Mouse (Mus musculus): ENCODE results near the gene Eif4b. TPM values are rescaled to one million over a fixed set of nuclear protein-coding genes. Genes with fewer than 3 reads are reported as not detected.

The Eif4b gene
- polyA plus RNA-seq, 1 experiment from 2014 or later = 89.2 TPM

DNA sequence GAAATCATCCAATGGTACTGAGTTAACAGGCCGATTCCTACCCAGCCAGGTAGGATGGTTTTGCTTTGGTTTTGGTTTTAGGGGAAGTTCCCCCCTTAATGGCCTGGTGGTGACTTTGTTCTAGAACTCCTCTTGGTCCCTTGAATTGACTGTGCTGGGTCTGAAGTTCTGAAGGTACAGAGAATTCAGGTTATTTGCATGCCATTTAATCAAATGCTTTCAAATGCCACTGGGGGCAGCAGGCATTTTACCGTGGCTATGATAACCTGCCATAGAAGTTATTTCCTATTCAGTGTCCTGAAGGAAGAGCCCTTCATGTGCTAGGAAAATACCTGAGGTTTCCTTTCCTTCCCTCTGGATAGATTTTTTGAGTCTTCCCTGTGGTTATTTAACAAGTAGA is 6.9 kb downstream of the Eif4b start:
- H3K9me3 ChIP-seq = no peaks in the 10 kb centered on the region
- H3K27ac ChIP-seq = no peak overlapping the region
- 62% methylated on average over 2 of the region's 2 CpGs for WGBS
- no peaks in the 10 kb centered on the region for H3K27me3 ChIP-seq (replicated peaks)
- H3K9ac ChIP-seq = no peak overlapping the region
- peaks cover 13% of the 10 kb centered on the region for H3K4me1 ChIP-seq
- peaks cover 12% of the 10 kb centered on the region for H3K36me3 ChIP-seq (replicated peaks)
- no peak overlapping the region for H3K4me2 ChIP-seq
- H3K4me3 ChIP-seq = no peak overlapping the region
- ATAC-seq (replicated peaks) = no peak

DNA sequence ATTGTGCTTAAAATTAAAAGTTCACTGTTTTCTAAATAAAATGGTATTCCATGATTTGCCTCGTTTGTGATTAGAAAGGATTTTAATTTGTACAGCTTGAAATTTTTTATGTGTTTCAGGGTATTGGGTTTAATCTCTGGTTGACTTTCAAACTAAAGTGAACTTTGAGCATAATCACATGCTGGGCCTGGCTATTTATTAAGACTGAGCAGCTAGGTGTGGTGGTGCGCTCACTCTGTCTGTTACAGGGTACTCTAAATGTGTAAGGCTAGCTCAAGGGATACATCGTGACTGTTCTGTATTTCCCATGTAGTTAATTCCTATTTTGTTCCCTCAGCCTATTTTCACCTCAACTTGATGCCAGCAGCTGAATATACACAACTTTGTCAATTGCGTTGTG is 8.6 kb downstream of the Eif4b start:
- no peak for ATAC-seq (replicated peaks)
- Histone ChIP-seq H3K4me3 (no peak overlapping the region), H3K27me3 (replicated peaks) (no peaks in the 10 kb centered on the region), H3K4me2 (no peak overlapping the region), H3K9me3 (no peaks in the 10 kb centered on the region), H3K4me1 (0 out of 2 replicates have a peak, but pooled peaks cover 3% of the 10 kb centered on the region), H3K36me3 (replicated peaks) (peaks cover 26% of the 10 kb centered on the region), H3K27ac (no peak overlapping the region), H3K9ac (no peak overlapping the region)
- 89% methylated on average over 4 of the region's 4 CpGs for WGBS

DNA sequence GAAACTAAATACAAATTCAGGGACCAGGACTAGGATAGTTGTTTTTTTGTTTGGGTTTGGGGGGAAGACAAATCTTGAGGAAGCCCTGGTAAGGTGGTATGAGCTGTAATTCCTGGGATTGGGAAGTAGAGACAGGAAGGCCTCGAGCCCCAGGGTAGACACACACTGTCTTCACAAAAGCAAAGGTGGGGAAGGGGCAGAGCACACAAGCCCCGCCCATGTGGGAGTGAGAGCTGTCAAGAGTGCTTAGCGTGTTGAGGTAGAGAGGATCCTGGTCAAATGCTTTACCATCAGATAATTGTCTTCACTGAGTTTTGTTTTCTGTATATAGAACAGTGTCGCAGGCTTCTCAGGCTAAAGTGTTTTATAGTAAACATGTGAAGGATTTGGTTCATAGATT is 9.5 kb downstream of the Eif4b start:
- H3K9ac ChIP-seq = no peak overlapping the region

DNA sequence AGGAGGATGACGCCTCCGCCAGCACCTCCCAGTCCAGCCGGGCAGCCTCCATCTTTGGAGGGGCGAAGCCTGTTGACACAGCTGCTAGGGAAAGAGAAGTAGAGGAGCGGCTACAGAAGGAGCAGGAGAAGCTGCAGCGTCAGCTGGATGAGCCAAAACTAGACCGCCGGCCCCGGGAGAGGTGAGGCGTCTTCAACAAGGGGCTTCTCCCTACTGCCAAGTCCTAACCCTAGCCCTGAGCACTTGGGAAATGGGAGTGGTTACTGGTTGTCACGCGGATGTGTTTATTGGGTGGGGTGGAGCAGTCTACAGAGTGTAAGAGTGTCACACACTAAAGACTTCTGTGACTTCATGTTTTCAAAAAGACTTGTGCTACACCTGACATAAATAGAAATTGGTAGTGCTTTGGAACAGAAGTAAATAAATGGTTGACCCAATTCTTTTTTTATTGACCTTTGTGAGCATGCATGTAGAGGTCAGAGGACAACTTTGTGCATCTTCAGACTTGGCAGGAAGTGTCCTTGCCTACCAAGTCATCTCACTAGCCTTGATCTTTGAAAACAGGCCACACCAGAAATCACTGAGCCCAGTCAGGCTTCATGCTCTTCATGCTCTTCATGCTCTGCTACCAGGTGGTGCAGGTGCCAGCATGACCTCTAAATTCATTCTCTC is 16.5 kb downstream of the Eif4b start:
- Histone ChIP-seq H3K4me3 (no peak overlapping the region), H3K36me3 (replicated peaks) (peaks cover 87% of the 10 kb centered on the region), H3K27ac (no peak overlapping the region), H3K9me3 (no peaks in the 10 kb centered on the region), H3K4me1 (no peaks in the 10 kb centered on the region), H3K27me3 (replicated peaks) (no peaks in the 10 kb centered on the region), H3K4me2 (no peak overlapping the region), H3K9ac (no peak overlapping the region)
- no peak for ATAC-seq (replicated peaks)
- 84% methylated on average over 12 of the region's 12 CpGs for WGBS

More for the DNA sequence above, 9.5 kb downstream of the Eif4b start:
- Histone ChIP-seq H3K27me3 (replicated peaks) (no peaks in the 10 kb centered on the region), H3K36me3 (replicated peaks) (peaks cover 33% of the 10 kb centered on the region), H3K4me1 (no peaks in the 10 kb centered on the region), H3K4me2 (no peak overlapping the region), H3K4me3 (no peak overlapping the region), H3K27ac (no peak overlapping the region), H3K9me3 (no peaks in the 10 kb centered on the region)
- WGBS = 90% methylated on average over 4 of the region's 4 CpGs
- no peak for ATAC-seq (replicated peaks)

DNA sequence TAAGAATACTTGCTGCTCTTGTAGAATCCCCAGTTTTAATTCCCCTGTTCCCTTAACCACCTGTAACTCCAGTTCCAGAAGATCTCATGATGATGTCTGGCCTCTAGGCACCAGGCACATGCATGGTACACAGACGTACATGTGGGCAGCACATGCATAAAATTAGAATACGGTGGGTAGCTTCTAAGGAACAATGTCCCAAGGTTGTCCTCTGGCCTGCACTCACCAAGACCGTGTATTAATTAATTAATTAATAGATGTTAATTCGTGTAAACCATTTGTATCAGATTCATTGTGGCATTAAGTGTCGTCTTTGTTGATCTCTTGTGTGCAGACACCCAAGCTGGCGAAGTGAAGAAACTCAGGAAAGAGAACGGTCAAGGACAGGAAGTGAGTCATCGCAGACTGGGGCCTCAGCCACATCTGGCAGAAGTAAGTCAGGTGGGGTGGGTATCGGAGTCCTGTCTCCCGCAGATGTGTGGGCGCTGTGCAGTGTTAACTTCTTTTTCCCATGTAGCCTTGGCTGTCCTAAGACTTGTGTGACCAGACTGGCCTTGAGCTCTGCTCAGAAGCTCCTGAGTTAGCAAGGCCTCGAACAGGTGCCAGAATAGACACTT is 17.6 kb downstream of the Eif4b start:
- ATAC-seq (replicated peaks) = no peak
- H3K27me3 ChIP-seq (replicated peaks) = no peaks in the 10 kb centered on the region
- H3K4me1 ChIP-seq = no peaks in the 10 kb centered on the region
- peaks cover 93% of the 10 kb centered on the region for H3K36me3 ChIP-seq (replicated peaks)
- H3K9ac ChIP-seq = no peak overlapping the region
- H3K27ac ChIP-seq = no peak overlapping the region
- H3K4me2 ChIP-seq = no peak overlapping the region
- H3K4me3 ChIP-seq = no peak overlapping the region
- WGBS = 93% methylated on average over 12 of the region's 12 CpGs
- no peaks in the 10 kb centered on the region for H3K9me3 ChIP-seq

DNA sequence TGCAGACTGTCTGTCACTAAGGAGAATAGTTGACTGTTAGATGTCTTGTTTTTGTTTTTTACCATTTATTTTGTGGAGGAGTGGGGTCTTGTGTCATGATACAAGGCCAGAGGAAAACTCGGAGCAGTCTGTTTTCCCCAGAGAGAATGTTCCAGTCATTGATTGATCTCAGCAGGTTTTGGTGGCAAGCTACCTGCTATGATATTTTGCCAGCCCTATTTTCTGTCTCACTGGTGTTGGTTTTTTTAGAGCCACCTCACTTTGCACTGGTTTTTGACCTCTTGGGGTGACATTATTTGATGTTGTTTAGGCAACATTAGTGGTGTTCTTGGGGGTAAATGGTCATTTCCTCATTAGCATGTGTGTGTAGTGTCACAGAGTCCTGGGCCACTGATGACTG is 18.1 kb downstream of the Eif4b start:
- Histone ChIP-seq H3K9me3 (no peaks in the 10 kb centered on the region), H3K4me1 (no peaks in the 10 kb centered on the region), H3K4me3 (no peak overlapping the region), H3K9ac (no peak overlapping the region), H3K27me3 (replicated peaks) (no peaks in the 10 kb centered on the region), H3K4me2 (no peak overlapping the region), H3K36me3 (replicated peaks) (peaks cover 89% of the 10 kb centered on the region), H3K27ac (no peak overlapping the region)
- WGBS = 84% methylated on average over 1 of the region's 1 CpGs
- no peak for ATAC-seq (replicated peaks)

DNA sequence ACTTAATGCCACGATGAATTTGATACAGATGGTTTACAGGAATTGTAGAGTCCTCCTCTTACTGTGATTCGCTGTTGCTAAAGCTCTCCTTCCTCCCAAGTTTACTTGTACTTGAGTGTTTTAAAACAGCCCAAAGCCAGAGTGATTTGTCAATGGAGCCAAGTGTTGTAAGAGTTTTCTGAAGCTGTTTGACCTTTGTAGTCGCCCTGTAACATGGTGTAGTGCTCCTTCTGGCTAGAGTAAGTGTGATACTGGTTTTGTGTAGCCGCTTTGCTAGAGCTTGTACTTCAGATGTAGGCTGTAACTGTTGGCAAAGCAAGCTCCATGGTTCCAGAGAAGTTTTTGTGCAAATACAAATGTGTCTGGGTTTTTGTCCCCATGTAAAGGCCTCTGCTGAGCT is 18.6 kb downstream of the Eif4b start:
- Histone ChIP-seq H3K9me3 (no peaks in the 10 kb centered on the region), H3K27me3 (replicated peaks) (no peaks in the 10 kb centered on the region), H3K4me3 (no peak overlapping the region), H3K36me3 (replicated peaks) (peaks cover 84% of the 10 kb centered on the region), H3K27ac (no peak overlapping the region), H3K4me2 (no peak overlapping the region), H3K4me1 (no peaks in the 10 kb centered on the region), H3K9ac (no peak overlapping the region)
- no peak for ATAC-seq (replicated peaks)
- 87% methylated on average over 4 of the region's 4 CpGs for WGBS

DNA sequence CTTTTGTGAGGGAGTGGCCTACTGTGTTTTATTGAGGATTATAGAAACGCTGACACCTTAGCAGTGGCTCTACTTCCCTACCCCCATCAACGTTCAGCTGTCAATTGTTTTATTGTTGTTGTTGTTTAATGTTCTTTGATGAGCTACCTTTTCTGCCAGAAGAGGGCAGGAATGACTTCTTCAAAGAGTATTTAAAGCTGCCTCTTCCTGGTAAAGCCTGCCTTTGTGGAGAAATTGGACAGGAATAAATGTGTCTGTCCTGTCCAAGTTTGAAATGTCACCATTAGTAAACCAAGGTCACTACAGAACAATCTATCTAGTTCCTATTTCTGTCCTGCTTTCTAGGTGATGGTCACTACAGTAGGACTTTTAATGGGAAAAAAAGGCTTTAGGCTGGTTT is 20.6 kb downstream of the Eif4b start:
- Histone ChIP-seq H3K27me3 (replicated peaks) (no peaks in the 10 kb centered on the region), H3K9me3 (no peaks in the 10 kb centered on the region), H3K4me3 (no peak overlapping the region), H3K36me3 (replicated peaks) (peaks cover 77% of the 10 kb centered on the region), H3K4me1 (peaks cover under 1% of the 10 kb centered on the region; the same call in 1 of the 2 replicates), H3K4me2 (no peak overlapping the region), H3K27ac (no peak overlapping the region), H3K9ac (no peak overlapping the region)
- WGBS = 81% methylated on average over 2 of the region's 2 CpGs
- no peak for ATAC-seq (replicated peaks)

DNA sequence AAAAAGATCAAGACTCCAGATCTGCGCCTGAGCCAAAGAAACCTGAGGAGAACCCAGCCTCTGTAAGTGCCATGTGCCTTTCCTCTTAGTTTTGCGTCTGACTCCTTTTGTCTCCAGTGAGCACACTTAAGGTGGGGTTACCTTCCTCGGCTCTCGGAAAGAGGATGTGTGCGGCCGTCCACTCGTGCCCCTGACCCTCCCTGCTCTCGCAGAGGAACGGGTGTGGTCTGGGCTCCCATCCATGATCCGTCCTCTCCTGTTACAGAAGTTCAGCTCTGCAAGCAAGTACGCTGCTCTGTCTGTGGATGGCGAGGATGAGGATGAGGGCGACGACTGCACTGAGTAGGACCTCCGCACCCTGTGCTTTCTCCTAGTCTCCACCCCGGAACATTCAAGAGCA is 21.4 kb downstream of the Eif4b start:
- peaks cover 70% of the 10 kb centered on the region for H3K36me3 ChIP-seq (replicated peaks)
- no peak overlapping the region for H3K4me2 ChIP-seq
- no peak for ATAC-seq (replicated peaks)
- H3K9ac ChIP-seq = no peak overlapping the region
- H3K27ac ChIP-seq = no peak overlapping the region
- H3K4me1 ChIP-seq = peaks cover 8% of the 10 kb centered on the region
- WGBS = 88% methylated on average over 16 of the region's 16 CpGs
- 0 out of 2 replicates have a peak, but pooled peaks cover 2% of the 10 kb centered on the region for H3K27me3 ChIP-seq (replicated peaks)
- no peak overlapping the region for H3K4me3 ChIP-seq
- H3K9me3 ChIP-seq = no peaks in the 10 kb centered on the region

DNA sequence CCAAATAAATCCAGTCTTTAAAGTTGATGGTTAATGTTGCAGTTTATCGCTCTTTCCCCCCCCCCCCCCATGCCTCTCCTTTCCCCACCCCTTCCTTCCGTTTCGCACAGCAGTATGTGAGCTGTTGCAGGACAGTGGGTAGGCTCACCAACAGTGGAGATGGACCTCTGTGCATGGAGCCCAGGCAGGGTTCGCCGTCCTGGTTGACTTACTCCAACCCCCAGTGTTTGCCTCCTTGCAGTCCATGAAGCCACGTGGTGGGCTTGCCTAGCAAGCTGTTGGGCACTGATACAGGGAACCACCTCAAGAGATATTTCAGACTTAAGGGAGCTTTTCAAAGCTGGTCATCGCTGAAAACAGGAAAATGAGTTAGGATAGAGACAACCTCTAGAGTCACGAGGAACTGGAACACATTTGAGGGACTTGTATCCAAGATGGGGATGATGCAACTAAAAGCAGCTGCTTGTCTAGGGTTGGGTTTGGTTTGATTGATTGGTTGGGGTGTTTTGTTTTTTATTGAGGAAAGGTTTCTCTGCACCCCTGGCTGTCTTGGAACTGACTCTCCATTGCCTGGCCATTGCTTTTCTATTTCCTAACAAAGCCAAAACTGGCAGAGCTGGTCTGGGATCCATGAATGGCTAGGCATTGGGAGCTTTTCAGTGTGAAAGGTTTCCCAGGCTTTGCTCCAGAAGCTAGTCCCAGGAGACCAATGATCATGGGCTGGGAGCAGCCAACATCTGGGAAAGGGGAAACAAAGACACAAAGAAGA is 23.8 kb downstream of the Eif4b start:
- no peak overlapping the region for H3K27ac ChIP-seq
- peaks cover 28% of the 10 kb centered on the region for H3K4me1 ChIP-seq
- peaks cover 48% of the 10 kb centered on the region for H3K36me3 ChIP-seq (replicated peaks)
- WGBS = 79% methylated on average over 8 of the region's 8 CpGs
- no peak overlapping the region for H3K4me3 ChIP-seq
- H3K27me3 ChIP-seq (replicated peaks) = peaks cover 7% of the 10 kb centered on the region; the same call in 1 of the 2 replicates
- H3K4me2 ChIP-seq = no peak overlapping the region
- no peak for ATAC-seq (replicated peaks)
- H3K9me3 ChIP-seq = no peaks in the 10 kb centered on the region
- H3K9ac ChIP-seq = no peak overlapping the region

DNA sequence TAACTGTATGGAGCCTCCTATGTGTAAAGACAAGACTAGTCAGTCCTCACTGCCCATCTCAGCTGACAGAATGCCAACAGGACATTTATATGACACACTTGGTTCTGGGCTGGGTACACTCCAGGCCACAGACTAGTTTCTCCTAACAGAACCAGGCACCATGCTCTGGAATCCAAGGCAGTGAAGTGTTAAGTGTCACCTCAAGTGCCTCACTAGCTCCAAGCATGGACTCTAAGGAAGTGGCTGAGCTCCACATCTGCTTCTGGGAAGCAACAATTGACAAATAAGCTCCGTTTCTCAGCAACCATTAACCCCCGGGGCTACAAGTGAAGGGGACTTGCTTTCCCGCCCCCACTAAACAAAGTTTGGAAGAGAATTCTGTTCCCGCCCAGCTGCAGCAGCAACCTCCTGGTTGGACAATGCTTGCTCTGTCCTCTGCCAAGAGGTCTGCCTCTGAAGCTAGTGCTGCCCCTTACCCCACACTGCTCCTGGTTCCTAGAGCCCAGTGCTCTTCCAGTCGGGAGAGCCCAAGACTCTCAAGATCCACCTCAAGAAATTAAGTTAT is 24.5 kb downstream of the Eif4b start:
- Histone ChIP-seq H3K36me3 (replicated peaks) (peaks cover 41% of the 10 kb centered on the region), H3K9me3 (no peaks in the 10 kb centered on the region)

DNA sequence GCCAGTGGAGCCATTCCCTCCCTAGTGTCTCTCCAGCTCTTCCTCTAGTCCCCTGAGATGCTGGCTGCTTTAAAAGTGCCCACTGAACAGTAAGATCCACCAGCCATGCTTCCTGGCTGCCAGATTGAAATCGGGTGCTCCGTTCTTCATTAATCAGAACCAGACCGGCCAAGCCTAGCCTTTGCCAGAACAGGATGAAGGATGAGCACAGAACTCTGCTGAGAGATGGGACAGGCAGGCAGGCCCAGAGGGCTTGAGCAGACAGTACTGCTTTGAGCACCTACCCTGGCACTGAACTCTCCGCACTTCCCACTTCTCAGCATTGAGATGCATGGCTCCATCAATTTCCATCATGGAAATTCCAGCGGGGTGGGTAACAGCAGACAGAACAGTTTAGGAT is 25.7 kb downstream of the Eif4b start:
- peaks cover 11% of the 10 kb centered on the region; the same call in 1 of the 2 replicates for H3K27me3 ChIP-seq (replicated peaks)
- ATAC-seq (replicated peaks) = no peak
- H3K9ac ChIP-seq = no peak overlapping the region
- no peaks in the 10 kb centered on the region for H3K9me3 ChIP-seq
- H3K27ac ChIP-seq = no peak overlapping the region
- WGBS = 54% methylated on average over 5 of the region's 5 CpGs
- peaks cover 41% of the 10 kb centered on the region for H3K4me1 ChIP-seq
- no peak overlapping the region for H3K4me3 ChIP-seq
- peaks cover 29% of the 10 kb centered on the region for H3K36me3 ChIP-seq (replicated peaks)
- 0 out of 2 replicates have a peak overlapping the region, but pooled peaks have one; percentile 81 for H3K4me2 ChIP-seq

More for the DNA sequence above, 24.5 kb downstream of the Eif4b start:
- WGBS = 33% methylated on average over 5 of the region's 5 CpGs
- ATAC-seq (replicated peaks) = no peak
- H3K27me3 ChIP-seq (replicated peaks) = peaks cover 10% of the 10 kb centered on the region; the same call in 1 of the 2 replicates
- no peak overlapping the region for H3K9ac ChIP-seq
- peaks cover 31% of the 10 kb centered on the region for H3K4me1 ChIP-seq
- no peak overlapping the region for H3K4me2 ChIP-seq
- no peak overlapping the region for H3K4me3 ChIP-seq
- no peak overlapping the region for H3K27ac ChIP-seq

Measured in midbrain, embryonic 15.5 days (tissue).